Mouse (Mus musculus) adrenal gland, adult 18-20 months (tissue): ENCODE measurements around the gene Usp38. TPM values are rescaled to one million over a fixed set of nuclear protein-coding genes. Genes with fewer than 3 reads are reported as not detected.

Experiments
- DNase-seq, 2 experiments: peaks; one replicate each; pipeline ENCODE4 v3.0.0; 2021 to 2022; ENCODE audit warnings: low spot score in 2 of 2
- total RNA-seq, 2 experiments: library from RNA; stranded (reverse); gene quantifications; 1 replicate in 1 of 2; 2 replicates in 1 of 2; pipeline ENCODE4 v1.2.3; 2021

Usp38 gene
- total RNA-seq, 2 experiments from 2014 or later: 23.2 to 25.1 TPM

GRCm38 (mm10) chr8:80962592-80962983, 52.1 kb downstream of the Usp38 start:
- DNase-seq: no peak

GRCm38 (mm10) chr8:80961937-80962591, 52.7 kb downstream of the Usp38 start:
- DNase-seq: no peak

GRCm38 (mm10) chr8:80961070-80961609, 53.6 kb downstream of the Usp38 start:
- no peak for DNase-seq

GRCm38 (mm10) chr8:80959588-80960268, 55.0 kb downstream of the Usp38 start:
- no peak for DNase-seq

GRCm38 (mm10) chr8:80957776-80958175, 57.0 kb downstream of the Usp38 start:
- DNase-seq: no peak

GRCm38 (mm10) chr8:80952973-80953372, 61.8 kb downstream of the Usp38 start:
- no peak for DNase-seq

GRCm38 (mm10) chr8:80952235-80952915, 62.4 kb downstream of the Usp38 start:
- DNase-seq: no peak

- no peak for DNase-seq
These were observed 66.1 kb downstream of the Usp38 start for GRCm38 (mm10) chr8:80948405-80949183.

- no peak for DNase-seq
These were observed 71.0 kb downstream of the Usp38 start for GRCm38 (mm10) chr8:80943742-80944141.

- no peak for DNase-seq
These were observed 73.1 kb downstream of the Usp38 start for GRCm38 (mm10) chr8:80941621-80942020.

GRCm38 (mm10) chr8:80937814-80938650, 76.7 kb downstream of the Usp38 start:
- DNase-seq: no peak

Other genes starting within 250 kb of the Usp38 start
- gene Gab1, start 134.4 kb downstream of the Usp38 start, total RNA-seq: 10 to 100 TPM; 15.8 to 16.0 TPM